Mouse (Mus musculus) activated CD4-positive, CD25-positive, alpha-beta regulatory T cell, adult 4 months (primary cell): Measurements from ENCODE around the gene Ptpru. TPM values are rescaled to one million over a fixed set of nuclear protein-coding genes. Genes with fewer than 3 reads are reported as not detected.
A peak's percentile ranks its signal among the peaks of the same experiment; 100 is the strongest.

Experiments
- ATAC-seq: one replicate; pipeline ENCODE4 v1.8.0; 2017
- polyA plus RNA-seq, 2 experiments: library from polyadenylated mRNA; unstranded; fragments of 100-300 nt; shearing (Covaris generic); gene quantifications; one replicate each; pipeline ENCODE4 v1.2.1; 2017

Ptpru gene
- under 1 TPM in 1 of 2 experiments, not detected in 1; 0.10 TPM for polyA plus RNA-seq

DNA sequence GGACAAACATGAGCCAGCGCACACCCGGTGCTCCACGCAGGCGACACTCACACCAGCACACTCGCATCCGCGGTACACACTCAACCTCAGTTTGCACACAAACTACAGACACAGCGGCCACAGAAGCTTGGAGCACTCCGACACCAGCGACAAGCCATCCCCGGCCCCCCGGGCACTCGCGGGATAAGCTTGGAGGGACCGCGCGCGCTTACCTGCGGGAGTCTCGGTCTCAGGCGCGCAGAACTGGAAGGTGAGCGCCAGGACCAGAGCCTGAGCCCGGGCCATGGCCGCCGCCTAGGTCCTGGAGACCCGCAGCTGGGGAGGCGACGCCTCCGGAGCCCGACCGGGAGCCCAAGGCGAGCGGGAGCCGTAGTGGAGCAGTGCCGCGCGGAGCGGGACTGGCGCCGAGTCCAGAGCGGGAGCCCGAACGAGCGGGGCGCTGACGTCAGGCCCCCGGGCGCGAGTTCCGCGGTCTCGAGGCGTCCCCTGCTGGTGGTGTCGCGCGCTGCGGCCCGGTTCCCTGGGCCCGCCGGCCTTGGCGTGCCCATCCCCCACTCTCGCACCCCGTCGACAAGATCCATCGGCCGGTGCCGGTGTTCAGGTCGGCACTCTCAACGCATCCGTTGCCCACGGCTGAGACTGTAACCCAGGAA lies at the start of gene Ptpru:
Gene Ptpru (minus strand): TSS at position 417 of the 653 bp plus-strand sequence.
- ATAC-seq = peak; percentile 86

DNA sequence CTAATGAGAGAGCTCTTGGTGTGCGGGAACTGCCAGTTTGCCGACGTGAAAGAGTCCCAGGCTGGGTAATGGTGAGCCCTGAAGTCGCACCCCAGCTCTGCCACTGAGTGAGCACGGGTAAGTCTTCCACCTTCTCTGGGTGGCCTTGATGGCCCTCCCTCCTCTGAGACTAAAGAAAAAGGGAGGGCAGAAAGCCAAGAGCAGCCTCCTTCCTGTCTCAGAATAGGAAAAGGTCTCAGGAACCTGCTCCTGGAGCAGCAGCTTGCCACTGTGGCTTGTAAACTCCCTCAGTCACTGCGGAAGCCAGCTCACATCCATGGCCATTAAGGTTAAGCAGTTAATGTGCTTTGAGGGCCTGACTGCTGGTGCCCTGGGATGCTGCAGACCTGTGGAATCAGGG lies 47.3 kb upstream of the Ptpru start:
- no peak for ATAC-seq

DNA sequence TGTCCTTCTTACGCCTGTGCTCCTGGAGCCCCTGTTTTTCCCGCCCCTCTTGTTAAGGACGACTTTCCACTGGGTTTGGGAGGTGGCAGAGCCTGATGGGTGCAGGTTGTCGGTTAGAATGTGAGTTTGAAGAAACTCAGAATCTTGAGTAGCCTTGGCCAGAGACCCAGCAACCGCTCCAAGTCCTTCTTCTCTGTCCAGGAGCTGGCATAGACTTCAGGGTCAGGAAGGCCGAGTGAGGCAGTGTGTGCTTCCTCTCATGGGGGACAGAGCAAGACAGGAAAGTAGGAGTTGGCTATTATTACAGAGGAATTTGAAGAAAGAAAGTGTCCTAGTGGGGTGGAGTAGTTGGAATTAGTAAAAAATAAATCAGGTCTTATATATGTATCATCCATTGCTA lies 45.5 kb upstream of the Ptpru start:
- no peak for ATAC-seq

DNA sequence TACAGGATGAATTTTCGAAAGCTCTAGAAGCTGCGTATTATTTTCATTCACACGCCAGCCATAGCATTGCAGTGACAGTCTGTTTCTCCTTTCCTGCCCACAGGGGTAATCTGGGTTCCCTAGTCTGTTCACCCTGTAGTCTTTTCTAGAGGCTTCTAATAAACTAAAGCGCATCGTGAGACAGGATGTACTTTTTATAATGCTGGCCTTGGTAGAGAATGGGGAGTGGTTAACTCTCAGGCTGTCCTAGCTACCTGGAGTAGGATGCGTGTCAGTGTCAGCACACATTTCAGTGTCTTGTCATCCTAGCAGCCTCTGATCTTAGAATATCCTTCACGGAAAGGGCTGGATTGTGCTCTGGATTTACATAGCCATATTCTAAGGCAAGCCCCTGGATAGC lies 43.2 kb upstream of the Ptpru start:
- ATAC-seq = peak; percentile 69

DNA sequence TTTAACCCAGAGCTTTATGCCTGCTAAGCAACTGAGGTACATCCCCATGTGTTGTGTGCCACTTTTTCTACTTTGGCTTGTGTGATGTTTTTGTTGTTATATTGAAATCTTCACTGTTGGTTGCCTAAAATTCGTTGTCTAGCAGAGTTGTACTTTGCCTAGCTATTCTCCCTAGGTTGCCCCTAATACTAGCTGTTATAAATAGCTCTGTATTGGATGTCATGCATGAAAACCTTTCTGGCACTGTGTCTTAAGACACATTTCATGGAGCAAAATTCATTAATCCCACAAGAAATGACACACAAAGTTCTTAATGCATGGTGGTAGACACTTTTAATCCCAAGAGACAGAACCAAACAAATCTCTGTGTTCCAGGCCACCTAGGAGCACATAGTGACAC lies 41.6 kb upstream of the Ptpru start:
- no peak for ATAC-seq

DNA sequence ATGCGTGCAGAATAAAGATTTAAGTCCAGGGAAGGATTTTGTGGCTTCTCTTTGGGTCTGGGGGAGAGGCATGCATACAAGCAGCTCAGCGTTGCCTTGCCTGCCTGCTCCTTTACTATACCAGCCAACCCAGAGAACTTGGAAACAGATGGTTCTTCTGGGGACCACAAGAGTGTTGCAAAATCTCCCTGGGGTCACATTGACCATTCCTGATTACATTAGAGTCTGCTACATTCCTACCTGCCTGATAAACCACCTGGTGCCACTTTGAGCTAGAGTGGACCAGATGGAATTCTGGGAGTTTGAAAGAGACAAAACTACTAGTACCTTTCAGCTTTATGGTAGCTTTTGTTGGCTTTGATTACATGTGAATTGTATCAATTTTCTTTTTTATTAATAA lies 38.7 kb upstream of the Ptpru start:
- no peak for ATAC-seq

DNA sequence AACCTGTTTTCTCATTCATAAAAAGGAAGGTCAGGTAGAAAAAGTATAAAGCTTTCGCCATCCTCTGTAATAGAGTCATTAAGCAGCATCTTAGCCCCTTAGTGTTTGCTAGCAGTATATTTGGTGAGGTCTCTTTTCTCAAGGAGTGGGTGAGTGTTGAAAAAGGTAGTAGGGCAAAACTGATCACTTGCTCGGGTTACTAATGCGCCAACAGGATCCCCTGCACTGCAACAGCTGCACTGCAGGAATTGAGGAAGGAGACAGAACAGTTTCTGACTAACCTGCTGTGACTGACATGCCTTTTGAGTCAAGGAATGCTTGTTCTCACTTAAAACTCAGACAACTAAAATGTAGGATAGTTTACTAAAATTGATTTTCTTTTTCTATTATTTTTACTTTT lies 37.2 kb upstream of the Ptpru start:
- ATAC-seq = no peak

DNA sequence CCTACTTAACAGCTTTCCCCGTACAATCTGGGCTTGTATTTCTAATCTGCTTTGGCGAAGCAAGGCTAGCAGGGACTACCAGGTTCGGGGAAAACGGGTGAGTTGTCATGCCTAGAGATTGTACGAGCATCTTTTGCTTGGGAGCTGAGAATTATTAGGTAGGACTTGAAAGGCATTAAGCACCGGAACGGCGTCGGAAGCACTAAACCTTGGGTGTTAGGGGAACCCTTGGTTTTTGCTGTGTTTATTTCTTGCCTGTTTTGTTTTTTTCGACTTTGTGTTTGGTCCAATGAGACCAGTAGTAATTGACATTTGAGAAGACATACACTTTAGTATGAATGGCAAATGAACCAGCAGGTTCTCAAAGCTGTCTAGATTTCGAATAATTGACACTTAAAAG lies 36.5 kb upstream of the Ptpru start:
- ATAC-seq = no peak

DNA sequence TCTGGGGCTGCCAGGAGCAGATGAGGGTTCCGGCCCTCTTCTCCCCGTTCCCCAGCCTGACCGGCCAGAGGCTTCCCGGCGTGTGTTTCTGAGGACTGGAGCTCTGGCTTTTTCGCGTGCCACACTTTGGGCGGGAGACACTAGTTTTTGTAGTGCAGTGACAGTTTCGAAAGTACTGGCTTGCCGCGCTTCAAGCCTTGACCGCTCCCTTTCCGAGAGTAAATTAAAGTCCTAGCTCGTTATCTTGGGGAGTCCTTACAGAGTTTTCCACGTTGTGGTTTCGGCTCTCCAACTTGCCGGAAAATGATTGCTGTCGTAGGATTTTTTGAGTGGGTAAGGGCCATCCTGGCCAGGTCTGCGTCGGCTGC lies 36.1 kb upstream of the Ptpru start:
- no peak for ATAC-seq

DNA sequence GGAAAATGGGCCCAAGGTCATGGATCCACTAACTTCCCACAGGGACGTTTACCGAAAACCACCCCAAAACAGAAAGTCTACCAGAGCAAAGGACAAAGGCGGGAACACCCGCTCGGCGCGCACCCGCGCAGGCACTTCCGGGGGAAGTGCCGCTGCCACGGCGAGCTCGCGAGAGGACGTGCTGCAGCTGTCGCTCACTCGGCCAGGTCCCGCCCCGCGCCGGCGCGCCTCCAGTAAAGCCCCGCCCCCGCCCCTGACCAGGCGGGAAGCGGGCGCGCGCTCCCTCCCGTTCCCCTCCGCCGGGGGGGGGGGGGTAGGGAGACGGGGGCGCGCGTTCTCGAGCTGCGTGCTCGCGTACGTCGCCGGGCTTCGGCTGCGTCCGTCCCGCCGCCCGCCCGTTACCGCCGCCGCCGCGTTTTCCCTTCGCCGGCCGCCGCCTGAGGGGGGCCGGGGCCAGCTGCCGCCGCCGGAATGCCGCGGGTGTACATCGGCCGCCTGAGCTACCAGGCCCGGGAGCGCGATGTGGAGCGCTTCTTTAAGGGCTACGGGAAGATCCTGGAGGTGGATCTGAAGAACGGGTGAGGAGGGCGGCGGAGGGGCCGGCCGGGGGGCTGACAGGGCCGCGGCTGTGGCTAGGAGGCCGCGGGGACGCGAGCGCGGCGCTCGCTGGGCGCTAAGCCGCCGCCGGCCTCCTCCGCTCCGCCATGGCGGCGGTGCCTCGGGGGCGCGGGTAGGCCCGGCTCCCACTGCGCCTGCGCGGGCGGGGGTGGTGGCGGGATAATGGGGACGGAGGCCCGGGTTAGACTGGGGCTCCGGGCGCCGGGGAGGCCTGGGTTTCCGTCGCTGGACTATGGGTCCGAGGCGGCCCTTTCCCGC lies 35.4 kb upstream of the Ptpru start, which contains the start of gene Srsf4:
Gene Srsf4 (plus strand): TSS at position 325 of the 876 bp plus-strand sequence.
- peak; percentile 93 for ATAC-seq

DNA sequence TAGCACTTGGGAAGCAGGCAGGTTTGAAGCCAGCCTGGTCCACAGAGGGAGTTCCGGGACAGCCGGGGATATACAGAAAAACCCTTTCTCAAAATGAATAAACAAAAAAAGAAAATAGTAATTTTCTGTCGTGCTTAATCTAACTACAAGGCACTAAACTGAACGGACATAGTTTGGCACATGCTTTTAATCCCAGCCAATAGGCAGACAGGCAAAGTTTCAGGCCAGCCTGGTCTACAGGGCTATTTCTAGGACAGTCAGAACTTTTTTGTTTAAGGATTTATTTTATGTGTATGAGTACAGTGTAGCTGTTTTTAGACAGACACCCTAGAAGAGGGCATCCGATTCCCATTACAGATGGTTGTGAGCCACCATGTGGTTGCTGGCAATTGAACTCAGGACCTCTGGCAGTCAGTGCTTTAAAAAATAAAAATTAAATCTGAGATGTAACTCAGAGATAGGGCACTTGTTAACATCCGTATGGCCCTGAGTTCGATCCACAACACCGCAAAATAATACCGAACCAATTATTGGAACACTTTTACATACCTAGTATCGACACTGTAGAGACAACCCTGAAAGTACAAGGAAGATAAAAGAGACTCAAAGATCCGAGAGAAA lies 34.7 kb upstream of the Ptpru start:
- ATAC-seq = peak; percentile 21

DNA sequence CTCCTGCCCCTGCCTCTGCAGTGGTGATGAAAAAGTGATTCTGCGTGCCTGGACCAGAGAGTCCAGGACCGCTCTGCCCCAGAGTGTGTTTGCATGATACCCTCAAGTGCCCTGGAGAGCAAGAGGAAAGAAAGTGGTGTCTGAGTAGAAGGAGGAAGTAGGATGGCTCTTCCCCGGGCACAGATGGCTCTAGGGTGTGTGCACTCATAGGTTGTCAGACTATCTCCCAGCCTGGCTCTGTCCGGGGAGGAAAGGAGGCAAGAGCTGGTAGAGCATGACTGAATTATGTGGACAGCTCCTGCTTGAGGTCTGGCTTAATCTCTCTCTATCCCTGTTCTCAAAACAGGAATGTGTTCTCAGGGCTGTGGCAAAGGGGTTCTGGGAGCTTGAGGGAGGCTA lies 23.3 kb upstream of the Ptpru start:
- no peak for ATAC-seq

DNA sequence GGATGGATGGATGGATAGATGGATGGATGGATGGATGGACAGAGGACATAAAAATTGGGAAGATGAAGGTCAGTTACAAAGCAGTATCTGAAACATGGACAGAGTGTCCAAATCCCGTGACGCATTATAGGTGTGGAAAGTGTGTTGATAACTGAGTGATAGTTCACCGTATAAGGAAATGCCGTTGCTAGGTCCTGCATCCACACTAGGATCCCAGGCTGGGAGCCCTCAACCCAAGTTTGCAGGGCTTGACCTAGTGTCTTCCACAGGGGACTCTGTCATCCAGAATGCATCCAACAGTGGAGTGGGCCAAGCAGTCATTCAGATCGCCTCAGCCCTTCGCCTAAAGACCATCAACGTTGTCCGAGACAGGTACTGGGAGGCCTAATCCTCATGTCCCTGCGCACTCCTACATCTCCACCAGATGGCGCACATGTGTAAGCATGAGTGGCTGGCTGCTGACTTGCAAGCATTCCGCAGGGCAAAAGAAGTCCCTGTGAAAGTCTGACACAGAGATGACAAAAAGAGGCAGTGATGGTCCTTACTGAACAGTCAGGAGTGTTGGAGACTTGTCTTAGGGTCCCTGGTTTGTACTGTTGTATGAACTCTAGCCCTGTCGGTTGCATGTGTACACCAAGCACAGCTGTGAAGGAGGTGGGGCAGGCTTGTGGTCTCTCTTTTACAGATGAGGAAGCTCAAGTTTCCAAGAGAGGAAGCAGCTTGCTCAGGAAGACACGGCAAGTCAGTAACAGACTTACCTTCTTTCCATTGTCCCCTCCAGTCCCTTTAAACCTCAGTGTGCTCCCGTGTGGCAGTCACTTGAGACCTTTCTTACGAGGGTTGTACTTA lies 22.6 kb upstream of the Ptpru start:
- peak; percentile 75 for ATAC-seq

DNA sequence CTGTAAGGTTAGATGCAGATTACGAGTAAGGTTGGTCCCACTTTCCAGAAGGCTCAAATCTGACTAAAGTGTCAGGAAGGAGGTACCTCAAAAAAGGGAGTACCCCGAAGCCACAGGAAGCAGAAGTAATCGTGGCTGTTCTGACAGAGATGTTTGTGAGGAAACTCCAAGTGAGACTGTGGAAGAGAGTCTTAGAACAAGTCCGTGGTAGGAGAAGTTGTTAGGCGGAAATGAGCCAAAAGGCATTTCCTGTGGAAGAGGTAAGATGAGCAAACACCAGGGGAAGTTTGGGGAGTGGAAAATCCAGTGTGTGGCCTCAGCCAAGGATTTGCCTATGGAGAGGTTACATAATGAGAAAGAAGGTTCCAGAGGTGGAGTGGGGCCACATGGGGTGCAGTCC lies 16.9 kb upstream of the Ptpru start:
- ATAC-seq = no peak

DNA sequence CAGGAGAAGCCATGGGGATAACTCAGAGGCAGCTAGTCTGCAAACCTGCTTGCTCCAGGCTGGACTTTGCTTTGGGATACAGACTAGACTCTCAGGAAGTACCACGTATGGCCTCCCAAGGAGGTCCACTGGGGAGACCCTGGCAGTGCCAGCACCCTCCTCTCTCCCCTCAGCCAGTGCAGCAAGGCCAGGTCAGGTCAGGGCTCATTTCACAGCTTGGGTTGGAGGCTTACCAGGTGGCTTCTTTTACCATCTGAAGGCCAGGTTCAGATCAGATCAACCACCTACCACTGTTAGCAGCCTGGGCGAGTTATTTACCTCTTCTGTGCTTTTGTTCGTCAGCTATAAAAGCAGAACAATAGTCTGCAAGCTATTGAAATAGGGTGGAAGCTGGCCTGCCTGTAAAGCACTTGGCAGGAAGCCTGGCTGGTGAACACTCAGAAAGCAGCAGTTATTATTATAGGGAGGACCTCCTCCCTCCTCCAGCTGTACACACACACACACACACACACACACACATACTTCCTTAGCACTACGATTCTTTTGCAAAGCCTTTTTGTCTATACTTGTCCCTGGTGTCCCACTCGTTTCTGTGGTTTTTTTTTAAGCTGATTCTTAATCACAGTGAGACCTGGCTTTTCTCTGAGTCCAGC lies 12.0 kb upstream of the Ptpru start:
- ATAC-seq = no peak

DNA sequence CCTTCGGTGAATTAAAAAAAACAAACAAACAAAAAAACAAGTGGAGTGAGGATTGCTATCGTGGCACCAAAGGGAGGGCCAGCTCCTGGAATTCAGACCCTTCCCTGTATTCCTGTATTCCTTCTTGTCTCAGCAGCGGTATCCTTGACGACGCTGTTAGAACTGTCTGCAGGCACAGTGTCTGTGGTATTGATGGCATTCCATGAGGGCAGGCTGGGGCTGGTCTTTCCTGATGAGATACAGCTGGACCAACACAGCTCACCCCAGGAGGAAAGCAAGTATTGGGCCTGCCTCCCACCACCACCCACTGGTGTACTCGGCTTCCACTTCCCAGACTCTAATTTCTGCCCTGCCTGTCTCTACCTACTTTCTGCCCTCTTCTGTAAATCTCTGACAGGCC lies 10.0 kb upstream of the Ptpru start:
- ATAC-seq = no peak

DNA sequence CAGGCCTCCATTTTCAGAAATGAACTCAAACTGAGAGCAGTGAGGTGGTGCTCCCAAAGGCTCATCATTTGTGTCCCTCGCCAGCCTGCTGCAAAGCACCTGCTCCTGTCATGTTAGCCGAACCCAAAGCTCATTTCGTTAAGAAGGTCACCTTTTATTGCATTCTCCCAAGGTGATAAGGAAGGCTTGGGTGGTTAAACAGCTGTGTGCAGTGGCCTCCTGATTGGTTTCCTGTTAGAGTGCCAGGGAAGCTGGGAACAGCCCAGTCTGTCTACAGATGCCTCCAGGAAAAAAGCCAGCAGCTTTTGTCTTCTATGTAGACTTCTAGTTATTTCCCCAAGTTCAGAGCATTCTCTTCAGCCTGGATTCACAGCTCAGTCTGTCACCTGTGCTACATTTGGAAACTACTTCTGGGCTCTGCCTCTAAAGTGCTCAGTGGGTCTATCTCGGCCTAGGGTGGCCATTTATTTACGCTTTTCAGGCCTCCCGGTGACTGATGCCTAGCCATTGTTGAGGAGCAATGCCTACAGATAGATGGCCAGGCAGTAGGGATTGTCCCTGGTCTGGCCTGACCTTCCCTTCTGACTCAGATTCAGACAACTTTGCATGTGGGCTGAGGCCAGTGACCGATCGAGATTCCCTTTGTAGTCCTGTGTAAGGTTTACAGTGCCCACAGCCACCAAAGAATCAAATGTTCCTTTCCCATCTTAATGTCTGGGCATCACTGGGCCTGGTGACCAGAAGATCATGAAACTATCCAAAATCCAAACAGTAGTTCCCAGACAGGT lies 8.1 kb upstream of the Ptpru start:
- ATAC-seq = no peak

DNA sequence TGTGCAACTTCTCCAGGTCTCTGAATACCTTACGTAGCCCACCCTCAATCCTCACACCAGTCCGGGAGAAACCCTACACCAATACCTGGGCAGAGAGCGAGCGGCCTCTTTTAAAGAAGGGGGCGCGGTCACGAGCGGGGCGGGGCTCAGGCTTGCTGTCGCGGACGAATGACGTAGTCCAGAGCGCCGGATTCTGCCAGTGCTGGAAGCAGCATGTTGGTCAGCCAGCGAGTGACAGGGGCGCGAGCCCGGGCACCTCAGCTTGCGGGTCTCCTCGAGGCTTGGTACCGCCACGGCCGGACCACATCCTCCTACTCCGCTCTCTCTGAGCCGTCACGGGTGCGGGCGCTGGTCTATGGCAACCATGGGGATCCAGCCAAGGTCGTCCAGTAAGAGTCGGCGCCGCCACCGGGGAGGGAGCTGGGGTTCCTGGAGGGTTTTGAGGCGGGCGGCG lies 5.2 kb upstream of the Ptpru start, which contains the start of gene Mecr:
Gene Mecr (plus strand): TSS at position 181 of the 454 bp plus-strand sequence.
- ATAC-seq = peak; percentile 84

DNA sequence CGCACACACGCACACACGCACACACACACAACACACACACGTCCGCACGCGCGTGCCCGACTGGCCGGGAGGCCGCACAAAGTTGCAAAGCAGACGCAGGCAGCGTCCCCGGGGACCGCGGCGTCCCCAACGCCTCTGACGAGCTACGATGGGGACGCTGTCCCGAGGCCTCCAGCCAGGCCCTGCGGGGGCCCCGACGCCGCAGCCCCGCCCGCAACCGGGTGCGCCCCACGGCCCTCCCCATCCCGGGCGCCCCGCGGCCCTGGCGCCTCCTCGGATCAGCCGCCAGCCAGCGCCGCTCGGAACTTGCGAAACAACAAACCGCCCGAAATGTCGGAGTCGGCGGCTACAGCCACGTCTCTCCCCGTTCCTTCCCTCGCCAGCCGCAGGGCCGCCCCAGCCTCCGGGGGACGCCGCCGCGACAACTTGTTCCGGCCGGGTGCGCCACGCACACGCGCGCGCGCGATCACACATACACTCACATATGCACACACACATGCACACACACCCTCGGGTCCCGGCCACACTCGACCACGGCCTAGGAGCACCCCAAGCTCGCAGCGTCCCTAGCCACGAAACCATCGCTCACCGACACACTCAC lies 1.1 kb downstream of the Ptpru start:
- peak; percentile 22 for ATAC-seq

DNA sequence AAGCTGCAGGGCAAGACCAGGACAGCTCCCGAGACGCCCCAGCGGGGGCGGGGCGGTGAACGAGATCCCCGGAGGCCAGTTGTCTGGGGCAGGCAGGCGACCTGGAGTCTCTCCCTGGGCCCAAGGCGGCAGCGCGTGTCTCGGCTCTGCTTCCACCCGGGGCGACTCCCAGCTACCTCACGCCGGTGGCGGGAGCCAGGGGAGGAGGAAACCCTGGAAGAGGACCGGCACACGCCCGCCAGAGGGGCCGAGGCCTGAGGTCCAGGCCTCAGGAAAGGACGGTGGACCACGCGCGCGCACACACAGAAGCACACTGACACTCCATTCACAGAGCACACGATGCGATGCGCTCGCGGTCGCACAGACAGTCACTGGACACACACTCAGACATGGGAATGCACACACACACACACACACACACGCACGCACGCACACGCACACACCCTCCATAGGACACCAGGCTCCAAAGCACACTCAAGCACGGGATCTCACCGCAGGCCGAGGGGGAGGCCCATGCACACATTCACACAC lies 1.7 kb downstream of the Ptpru start:
- ATAC-seq = no peak
